Mouse (Mus musculus) naive thymus-derived CD4-positive, alpha-beta T cell, adult 2 months (primary cell): Measurements from ENCODE around the gene Gm10837.
A peak's percentile ranks its signal among the peaks of the same experiment; 100 is the strongest.

ENCODE experiments used
- DNase-seq: peaks from one replicate; pipeline ENCODE4 v3.0.0-alpha.2; 2011; ENCODE audit warnings: low read depth

Gene Gm10837

GRCm38 (mm10) chr14:122464763-122465741, 25.3 kb upstream of the Gm10837 start, which contains the start of gene Zic5:
Zic5 (minus strand) TSS chr14:122465677.
- DNase-seq, result no peak

- no peak for DNase-seq
Measured at GRCm38 (mm10) chr14:122465931-122466490, 24.4 kb upstream of the Gm10837 start.

- DNase-seq, result no peak
Measured at GRCm38 (mm10) chr14:122466756-122467362, 23.5 kb upstream of the Gm10837 start.

- no peak for DNase-seq
Measured at GRCm38 (mm10) chr14:122467926-122468841, 22.2 kb upstream of the Gm10837 start.

DNA sequence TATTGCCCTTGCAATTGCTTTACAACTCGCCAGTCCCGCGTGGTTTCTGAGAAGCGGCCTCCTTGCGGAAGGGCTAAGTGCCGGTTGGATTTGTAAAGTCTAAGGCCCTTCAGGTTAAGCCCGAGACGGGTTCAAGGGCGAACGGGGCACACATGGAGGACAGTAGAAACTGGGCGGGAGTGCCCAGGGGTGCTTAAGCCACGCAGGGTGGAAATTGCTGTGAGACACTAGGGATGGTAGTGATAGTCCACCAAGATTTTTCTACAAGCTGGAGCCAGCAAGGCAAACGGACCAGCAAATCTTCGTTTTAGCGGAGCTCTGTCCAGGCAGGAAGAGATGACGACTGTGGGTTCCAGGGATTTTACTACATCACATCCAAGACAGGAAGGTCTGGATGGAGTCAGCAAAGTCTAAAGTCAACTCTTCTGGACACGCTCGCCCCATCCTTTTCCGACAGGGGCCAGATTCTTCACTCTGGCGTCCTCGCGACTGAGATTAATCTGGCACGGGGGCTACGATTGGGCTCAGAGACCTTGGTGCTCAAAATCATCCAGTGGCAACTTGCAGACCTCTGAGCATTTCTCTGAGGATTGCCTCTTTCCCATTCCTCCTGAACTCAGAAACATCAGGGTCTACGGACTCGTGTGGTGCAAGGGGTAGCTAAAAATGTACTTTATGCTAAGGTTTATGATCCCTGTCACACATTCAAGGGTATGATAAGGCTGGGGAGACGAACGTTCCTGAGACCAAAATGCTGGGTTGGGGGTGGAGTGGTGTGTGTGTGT, 21.2 kb upstream of the Gm10837 start:
- DNase-seq, result no peak

GRCm38 (mm10) chr14:122471449-122472085, 18.8 kb upstream of the Gm10837 start:
- no peak for DNase-seq

DNA sequence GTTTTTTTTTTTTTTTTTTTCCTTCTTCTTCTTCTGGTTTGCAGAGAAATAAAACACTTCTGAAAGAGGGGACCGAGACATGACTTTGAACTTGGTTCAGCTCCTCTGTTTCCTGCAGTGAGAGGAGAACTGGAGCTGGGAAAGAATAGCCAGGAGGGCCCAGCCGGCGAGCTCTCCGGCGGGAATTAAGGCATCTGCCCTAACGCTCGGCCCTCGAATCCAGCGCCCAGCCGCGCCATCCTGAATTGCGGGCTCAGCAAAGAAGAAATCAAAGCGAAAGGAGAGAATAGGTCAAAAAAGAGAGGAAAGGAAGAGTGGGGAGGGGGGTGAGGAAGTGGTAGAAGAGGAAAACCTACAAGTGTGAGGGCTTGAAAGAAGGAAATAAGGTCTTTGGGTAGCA, 18.2 kb upstream of the Gm10837 start:
- no peak for DNase-seq

DNA sequence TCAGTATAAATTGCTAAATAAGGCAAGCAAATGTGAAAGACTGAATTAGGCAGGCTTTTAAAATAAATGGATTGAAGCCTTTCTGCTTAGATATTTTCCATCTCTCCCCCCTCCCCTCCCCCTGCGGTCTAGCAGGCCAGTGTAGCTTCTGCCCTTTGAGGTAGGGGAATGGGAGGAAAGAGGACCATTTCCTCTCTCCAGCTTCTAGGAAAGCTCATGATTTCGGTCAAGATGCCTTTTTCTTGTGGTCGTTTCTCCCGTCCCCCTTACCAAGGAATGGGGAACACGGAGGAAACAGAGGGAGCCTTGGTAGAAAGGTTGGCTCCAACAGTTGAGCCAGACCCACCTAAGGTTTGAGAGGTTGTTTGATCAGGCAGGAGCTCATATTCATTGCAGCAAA, 17.7 kb upstream of the Gm10837 start:
- DNase-seq, result no peak

DNA sequence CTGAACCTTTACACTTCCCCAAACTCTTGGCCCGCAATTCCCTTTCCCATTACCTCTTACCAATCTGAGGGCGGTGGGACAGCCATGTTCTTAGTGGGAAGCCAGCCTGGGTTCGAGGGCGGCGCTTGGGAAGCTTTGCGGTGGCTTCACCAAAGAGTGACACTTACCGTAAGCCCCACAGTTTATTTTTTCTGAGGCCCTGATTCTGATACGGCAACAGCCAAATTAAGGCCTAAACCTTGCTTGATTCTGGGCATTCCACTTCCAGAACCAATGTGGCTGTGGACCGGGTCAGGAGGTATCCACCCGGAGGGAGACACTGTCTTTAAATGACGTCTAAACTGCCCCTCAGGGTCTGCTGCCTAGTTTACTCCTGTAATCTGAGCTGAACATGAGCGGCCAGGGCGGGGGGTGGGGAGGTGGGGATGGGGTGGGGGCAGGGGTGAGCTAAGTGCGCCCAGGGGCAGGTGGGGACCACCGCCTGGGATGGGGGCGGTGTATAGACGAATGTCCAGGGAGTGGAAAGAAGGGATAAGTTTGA, 17.1 kb upstream of the Gm10837 start:
- no peak for DNase-seq

- DNase-seq, result no peak
Measured at GRCm38 (mm10) chr14:122474041-122474890, 16.1 kb upstream of the Gm10837 start.

DNA sequence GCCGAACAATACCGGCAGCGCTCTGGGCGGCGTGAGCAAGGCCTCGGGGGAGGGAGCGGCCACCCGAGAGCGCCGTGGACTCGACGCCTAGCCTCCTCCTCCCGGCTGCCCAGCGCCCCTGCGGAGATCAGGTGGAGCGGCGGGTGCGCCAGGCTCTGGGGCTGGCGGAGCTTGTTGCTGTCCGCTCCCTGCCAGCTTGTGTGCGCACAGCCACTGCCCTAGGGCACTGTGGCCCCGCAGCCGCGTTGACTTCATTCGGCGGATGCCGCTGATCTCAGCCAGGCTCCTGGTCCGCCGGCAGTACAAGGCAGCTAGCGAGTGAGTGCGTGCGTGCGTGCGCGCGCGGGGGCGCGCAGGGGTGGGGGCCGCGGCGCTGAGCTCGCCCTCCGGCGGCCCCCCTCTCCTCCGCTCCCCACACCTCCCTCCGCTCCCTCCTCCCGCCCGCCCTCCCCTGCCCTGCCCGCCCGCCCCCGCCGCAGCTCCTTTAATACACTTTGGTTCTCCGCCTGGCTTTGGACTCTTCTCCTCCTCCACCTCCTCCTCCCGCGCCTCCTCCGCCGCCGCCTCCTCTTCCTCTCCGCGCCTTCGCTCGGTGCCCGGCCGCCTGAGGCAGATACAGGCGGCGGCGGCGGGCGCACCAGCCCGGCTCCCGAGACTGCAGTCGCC, 15.4 kb upstream of the Gm10837 start, which contains the start of gene Zic2:
TSS of gene Zic2 (plus strand) at position 545 of the 666 bp plus-strand sequence.
- peak; percentile 42 for DNase-seq

- no peak for DNase-seq
Measured at GRCm38 (mm10) chr14:122475557-122476040, 14.8 kb upstream of the Gm10837 start.

GRCm38 (mm10) chr14:122476041-122476821, 14.2 kb upstream of the Gm10837 start:
- peak; percentile 33 for DNase-seq

GRCm38 (mm10) chr14:122476822-122477215, 13.6 kb upstream of the Gm10837 start:
- DNase-seq, result no peak

GRCm38 (mm10) chr14:122477261-122477671, 13.1 kb upstream of the Gm10837 start:
- DNase-seq, result no peak

DNA sequence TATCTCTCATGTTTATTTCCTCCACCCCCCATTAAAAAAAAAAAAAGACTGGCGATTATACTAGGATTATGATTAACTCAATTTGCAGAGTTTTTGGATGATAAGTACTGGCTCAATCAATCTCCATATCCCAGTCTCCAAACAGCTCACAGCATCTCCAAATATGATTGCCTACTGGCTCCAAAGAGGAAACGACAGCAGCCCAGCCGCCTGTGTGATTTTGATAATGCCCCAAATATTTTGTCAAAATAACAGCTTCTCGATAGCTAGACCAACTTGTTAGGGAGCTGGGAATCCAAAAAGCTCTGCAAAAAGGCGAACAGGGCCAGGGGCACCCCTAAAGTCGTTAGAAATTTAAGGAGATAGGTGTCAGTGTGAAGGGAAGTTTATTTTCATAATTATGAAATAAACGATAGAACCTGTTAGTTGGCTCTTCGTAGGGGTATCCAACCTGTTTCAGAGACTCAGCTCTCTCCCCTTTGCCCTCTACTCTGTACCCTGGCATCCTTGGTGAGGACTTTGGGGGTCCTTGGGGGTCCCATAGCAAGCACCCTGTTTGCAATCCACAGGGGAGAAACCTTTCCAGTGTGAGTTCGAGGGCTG, 12.3 kb upstream of the Gm10837 start:
- DNase-seq, result no peak

DNA sequence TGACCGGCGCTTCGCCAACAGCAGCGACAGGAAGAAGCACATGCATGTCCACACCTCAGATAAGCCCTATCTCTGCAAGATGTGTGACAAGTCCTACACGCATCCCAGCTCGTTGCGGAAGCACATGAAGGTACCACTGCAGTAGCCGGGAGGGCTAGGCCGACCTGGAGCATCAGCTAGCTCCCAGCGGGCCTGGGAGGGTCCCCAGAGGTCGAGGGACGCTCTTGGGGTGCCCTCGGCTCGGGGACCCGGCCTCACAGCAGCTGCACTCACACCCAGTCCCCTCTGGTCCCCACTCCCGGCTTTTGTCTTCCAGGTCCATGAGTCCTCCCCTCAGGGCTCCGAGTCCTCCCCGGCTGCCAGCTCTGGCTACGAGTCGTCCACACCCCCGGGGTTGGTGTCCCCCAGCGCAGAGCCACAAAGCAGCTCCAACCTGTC, 11.8 kb upstream of the Gm10837 start:
- DNase-seq, result no peak
